Mouse (Mus musculus) myocyte (in vitro differentiated cells): Measurements from ENCODE around the gene Ovol2.

ENCODE experiments used
- E2F4 ChIP-seq: IDR thresholded peaks from one replicate; pipeline ENCODE4 v1.6.1; 2011; ENCODE audit warnings: mild to moderate bottlenecking, control low read depth, moderate library complexity; ENCODE audit not compliant: insufficient read depth
- MAX ChIP-seq: IDR thresholded peaks from one replicate; pipeline ENCODE4 v1.6.1; 2011; ENCODE audit warnings: low read depth, mild to moderate bottlenecking, control low read depth
- MYOD1 ChIP-seq, 3 experiments: IDR thresholded peaks; one replicate each; pipeline ENCODE4 v1.6.1; 2011; ENCODE audit warnings: control low read depth in 2 of 3, low read depth in 2 of 3, mild to moderate bottlenecking in 2 of 3, moderate library complexity in 1 of 3; ENCODE audit not compliant: insufficient read length in 2 of 3, control insufficient read depth in 1 of 3
- MYOG ChIP-seq, 3 experiments: IDR thresholded peaks; one replicate each; pipeline ENCODE4 v1.6.1; 2011; ENCODE audit warnings: control low read depth in 2 of 3, low read depth in 2 of 3, mild to moderate bottlenecking in 2 of 3; ENCODE audit not compliant: insufficient read length in 2 of 3, control insufficient read depth in 1 of 3, insufficient read depth in 1 of 3
- POLR2A ChIP-seq: IDR thresholded peaks from one replicate; pipeline ENCODE4 v1.6.1; 2011; ENCODE audit warnings: low read depth, mild to moderate bottlenecking, control low read depth, moderate library complexity; ENCODE audit not compliant: insufficient read length
- POLR2AphosphoS2 ChIP-seq: IDR thresholded peaks from one replicate; pipeline ENCODE4 v1.6.1; 2011; ENCODE audit warnings: low read depth, control low read depth; ENCODE audit not compliant: insufficient read length
- SRF ChIP-seq: IDR thresholded peaks from one replicate; pipeline ENCODE4 v1.6.1; 2011; ENCODE audit warnings: low read depth; ENCODE audit not compliant: control insufficient read depth, insufficient read length
- TCF12 ChIP-seq: IDR thresholded peaks from one replicate; pipeline ENCODE4 v1.6.1; 2011; ENCODE audit warnings: mild to moderate bottlenecking, control low read depth; ENCODE audit not compliant: poor library complexity, insufficient read depth, severe bottlenecking
- USF1 ChIP-seq: IDR thresholded peaks from one replicate; pipeline ENCODE4 v1.6.1; 2011; ENCODE audit warnings: low read depth, mild to moderate bottlenecking, control low read depth, moderate library complexity

- TF ChIP-seq POLR2AphosphoS2 (no peak), POLR2A (no peak), TCF12 (no peak), MAX (no peak), MYOG (IDR thresholded peaks at IDR 0.05; ENCODE audit: control insufficient read depth in 1 of 3, insufficient read depth in 1 of 3, insufficient read length in 2 of 3, low read depth in 2 of 3) (no peak), E2F4 (no peak), MYOD1 (IDR thresholded peaks at IDR 0.05; ENCODE audit: control insufficient read depth in 1 of 3, insufficient read length in 2 of 3, low read depth in 2 of 3) (no peak), SRF (no peak), USF1 (no peak)
Observed at GRCm38 (mm10) chr2:144329451-144329850, 2.5 kb downstream of the Ovol2 start.
